Mouse (Mus musculus): ENCODE results near the gene Sirpb1b.
"Not testable (repeated sequence)": the region's sequence is repeated elsewhere in the genome, so short reads cannot be mapped to it uniquely, and the experiment has no call there.

Gene Sirpb1b

DNA sequence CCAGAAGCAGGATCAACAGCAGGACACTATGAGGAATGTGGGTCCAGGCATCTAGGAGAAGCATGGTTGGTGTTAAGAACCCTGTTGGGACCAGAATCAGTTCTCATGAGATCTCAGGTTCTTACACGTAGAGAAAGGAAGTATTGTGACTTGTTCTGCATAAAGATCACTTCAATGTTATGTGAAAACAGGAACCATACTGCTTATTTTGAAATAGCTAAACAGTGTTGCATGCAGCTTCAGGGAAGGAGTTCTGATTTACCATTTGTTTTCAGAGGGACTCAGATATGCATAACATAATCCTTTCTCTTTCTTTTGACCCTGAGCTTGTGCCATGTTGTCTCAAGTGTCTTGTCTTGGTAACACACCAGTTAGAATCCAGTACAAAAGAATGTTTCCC, at the start of gene Sirpb1b:
Gene Sirpb1b, minus strand, starts transcription at position 179 of the 400 bp plus-strand sequence.
- not testable (repeated sequence) for DNase-seq

GRCm38 (mm10) chr3:15590377-15591117, 15.7 kb upstream of the Sirpb1b start:
- not testable (repeated sequence) for DNase-seq

GRCm38 (mm10) chr3:15586665-15587064, 11.8 kb upstream of the Sirpb1b start:
- not testable (repeated sequence) for DNase-seq

- DNase-seq = no peak
Observed at GRCm38 (mm10) chr3:15583452-15583851, 8.6 kb upstream of the Sirpb1b start.

GRCm38 (mm10) chr3:15582948-15583347, 8.1 kb upstream of the Sirpb1b start:
- DNase-seq = not testable (repeated sequence)

DNA sequence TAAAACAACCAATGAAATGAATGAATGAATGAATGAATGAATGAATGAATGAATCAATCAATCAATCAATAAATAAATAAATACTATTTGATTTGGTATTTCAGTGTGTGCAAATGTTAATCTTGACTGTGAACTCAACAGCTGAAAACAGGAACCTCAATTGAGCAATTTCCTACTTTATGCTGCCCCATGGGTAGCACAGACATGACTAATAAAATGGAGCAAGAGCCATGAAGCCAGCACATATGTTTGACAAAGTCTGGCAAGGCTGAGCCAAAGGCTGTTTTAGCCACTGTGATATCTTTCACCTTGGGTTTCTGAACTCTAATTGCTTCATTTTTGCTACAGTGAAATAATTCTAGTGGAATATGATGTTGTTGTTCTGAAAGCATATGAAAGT, 1.6 kb upstream of the Sirpb1b start:
- not testable (repeated sequence) for DNase-seq

- DNase-seq = no peak
Observed at GRCm38 (mm10) chr3:15528589-15528988, 46.3 kb downstream of the Sirpb1b start.

DNA sequence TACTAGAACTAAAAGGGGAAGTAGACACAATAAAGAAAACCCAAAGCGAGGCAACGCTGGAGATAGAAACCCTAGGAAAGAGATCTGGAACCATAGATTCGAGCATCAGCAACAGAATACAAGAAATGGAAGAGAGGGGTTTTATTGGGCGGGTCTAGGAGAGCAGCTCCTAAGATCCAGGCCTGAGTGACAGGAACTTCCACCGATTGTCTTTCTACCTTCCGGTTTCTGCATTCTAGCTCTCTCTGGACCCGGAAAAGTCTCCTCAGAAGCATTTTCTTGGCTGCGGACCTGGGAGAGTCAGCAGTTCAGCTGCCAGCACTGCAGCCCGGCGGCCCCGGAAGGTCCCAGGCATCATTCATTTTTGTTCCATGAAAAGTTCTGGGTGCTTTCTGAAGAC, 61.3 kb downstream of the Sirpb1b start:
- DNase-seq = not testable (repeated sequence)

DNA sequence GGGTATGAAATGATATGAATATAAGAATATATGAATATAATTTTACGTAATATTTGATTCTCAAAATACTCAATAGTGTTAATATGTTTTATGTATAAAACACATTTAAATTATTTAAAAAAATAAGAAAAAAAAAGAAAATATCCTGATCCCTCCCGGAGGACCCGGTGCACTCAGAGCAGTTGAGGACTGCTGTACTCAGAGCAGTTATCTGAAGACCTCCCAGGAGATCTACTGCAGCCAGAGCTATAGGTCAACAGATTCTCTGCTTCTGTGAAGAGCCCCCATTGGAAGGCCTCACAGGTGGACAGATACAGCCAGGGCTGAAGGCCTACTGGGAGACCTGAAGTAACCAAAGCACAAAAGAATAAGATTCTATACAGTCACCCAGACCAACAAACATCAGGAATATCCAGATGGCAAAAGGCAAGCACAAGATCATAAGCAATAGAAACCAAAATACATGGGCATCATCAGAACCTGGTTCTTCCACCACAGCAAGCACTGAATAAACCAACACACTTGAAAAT, 67.0 kb downstream of the Sirpb1b start:
- not testable (repeated sequence) for DNase-seq

GRCm38 (mm10) chr3:15474831-15475230, 100.0 kb downstream of the Sirpb1b start:
- DNase-seq = not testable (repeated sequence)

DNA sequence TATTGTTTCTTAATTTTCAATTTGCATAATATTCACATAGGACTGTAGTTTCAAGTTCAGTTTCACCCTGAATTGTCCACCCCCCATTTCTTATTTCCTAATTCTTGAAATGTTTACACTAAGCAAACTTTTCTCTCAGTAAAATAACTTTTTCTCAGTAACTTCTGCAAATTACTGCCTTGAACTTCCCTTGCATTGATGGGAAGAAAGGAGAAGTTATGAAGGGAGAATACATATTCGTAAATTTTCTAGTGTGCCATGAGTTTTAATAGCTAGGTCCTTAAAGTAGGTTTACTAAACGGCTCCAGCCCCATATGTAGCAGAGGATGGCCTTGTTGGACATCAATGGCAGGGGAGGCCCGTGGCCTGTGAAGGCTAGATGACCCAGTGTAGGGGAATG, 104.7 kb downstream of the Sirpb1b start:
- DNase-seq = not testable (repeated sequence)

Measured in lung, postnatal 14 days (tissue).